Mouse (Mus musculus) ES-Bruce4 (cell line): ENCODE measurements at regions not wholly inside any gene's neighbourhood (a gene's known extent, or its start where the extent isn't known, plus 50 kb on each side); places are given as distances from the start of the nearest gene placed in this dataset.

Experiments
- H3K27ac ChIP-seq: 2 replicates; pipeline ENCODE4 v1.5.1; 2012; ENCODE audit warnings: low read length, inconsistent platforms; ENCODE audit not compliant: insufficient read depth
- H3K27me3 ChIP-seq: 2 replicates; pipeline ENCODE4 v1.6.1; 2012; ENCODE audit warnings: mild to moderate bottlenecking, low read length, inconsistent platforms; ENCODE audit not compliant: control insufficient read depth, poor library complexity, insufficient read depth, severe bottlenecking
- H3K36me3 ChIP-seq: 2 replicates; pipeline ENCODE4 v1.6.1; 2012; ENCODE audit warnings: inconsistent platforms, mild to moderate bottlenecking, low read length, moderate library complexity; ENCODE audit not compliant: control insufficient read depth, poor library complexity, insufficient read depth, severe bottlenecking
- H3K4me1 ChIP-seq: one replicate; pipeline ENCODE4 v1.8.1; 2011; ENCODE audit warnings: low read length; ENCODE audit not compliant: control insufficient read depth, insufficient read depth
- H3K4me3 ChIP-seq: 2 replicates; pipeline ENCODE4 v1.5.1; 2011; ENCODE audit warnings: low read depth, mild to moderate bottlenecking, low read length
- H3K9ac ChIP-seq: 2 replicates; pipeline ENCODE4 v1.6.1; 2012; ENCODE audit warnings: low read depth, mild to moderate bottlenecking, inconsistent platforms; ENCODE audit not compliant: poor library complexity, severe bottlenecking
- H3K9me3 ChIP-seq: replicated peaks from 2 replicates; pipeline ENCODE4 v1.6.1; 2012; ENCODE audit warnings: mild to moderate bottlenecking, low read length, inconsistent platforms; ENCODE audit not compliant: control insufficient read depth, poor library complexity, insufficient read depth, severe bottlenecking
- CTCF ChIP-seq: IDR thresholded peaks from one replicate; pipeline ENCODE4 v1.8.1; 2011; ENCODE audit warnings: low read depth, low read length
- EP300 ChIP-seq: IDR thresholded peaks from 2 replicates; pipeline ENCODE4 v1.6.1; 2011; ENCODE audit warnings: low read depth, low read length; ENCODE audit not compliant: insufficient read depth
- POLR2A ChIP-seq: IDR thresholded peaks from one replicate; pipeline ENCODE4 v1.8.1; 2011; ENCODE audit warnings: low read length; ENCODE audit not compliant: insufficient read depth

DNA sequence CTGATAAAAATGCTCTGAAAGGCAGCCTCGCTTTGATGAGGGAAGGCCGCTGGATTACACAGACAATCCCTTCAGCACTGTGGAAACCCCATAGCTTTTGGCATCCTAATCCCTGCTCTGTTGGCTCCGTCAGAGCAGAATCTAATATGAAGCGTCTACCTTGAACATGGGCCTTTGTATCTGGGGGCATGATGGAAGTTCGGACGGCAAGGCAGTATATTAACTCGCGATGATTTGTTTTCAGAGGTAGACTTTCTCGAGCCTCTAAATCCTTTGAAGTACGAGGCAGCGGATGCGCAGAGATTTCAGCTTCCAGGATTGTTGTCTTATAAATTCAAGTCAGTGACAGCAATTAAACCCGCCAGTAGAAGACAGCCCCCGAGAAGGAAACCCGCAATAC is 316.8 kb upstream of the 3110018I06Rik start:
- no peak for TF ChIP-seq EP300
- TF ChIP-seq POLR2A: no peak
- no peak for TF ChIP-seq CTCF
- Histone ChIP-seq H3K4me1 (no peaks in the 10 kb centered on the region), H3K9ac (no peak overlapping the region), H3K36me3 (no peaks in the 10 kb centered on the region), H3K27me3 (no peaks in the 10 kb centered on the region), H3K9me3 (no peaks in the 10 kb centered on the region), H3K4me3 (no peak overlapping the region), H3K27ac (no peak overlapping the region)

GRCm38 (mm10) chr12:107178676-107179075 is 309.8 kb upstream of the 3110018I06Rik start:
- Histone ChIP-seq H3K9ac (no peak overlapping the region), H3K36me3 (no peaks in the 10 kb centered on the region), H3K27me3 (no peaks in the 10 kb centered on the region), H3K4me1 (no peaks in the 10 kb centered on the region), H3K4me3 (no peak overlapping the region), H3K27ac (no peak overlapping the region), H3K9me3 (no peaks in the 10 kb centered on the region)
- no peak for TF ChIP-seq CTCF
- TF ChIP-seq EP300: no peak
- no peak for TF ChIP-seq POLR2A

- Histone ChIP-seq H3K27me3 (no peaks in the 10 kb centered on the region), H3K9ac (no peak overlapping the region), H3K4me3 (no peak overlapping the region), H3K4me1 (no peaks in the 10 kb centered on the region), H3K36me3 (no peaks in the 10 kb centered on the region), H3K9me3 (no peaks in the 10 kb centered on the region), H3K27ac (no peak overlapping the region)
- TF ChIP-seq CTCF: no peak
- TF ChIP-seq POLR2A: no peak
- no peak for TF ChIP-seq EP300
Observed at GRCm38 (mm10) chr12:107180501-107180900, 307.9 kb upstream of the 3110018I06Rik start.

- Histone ChIP-seq H3K4me1 (no peaks in the 10 kb centered on the region), H3K36me3 (no peaks in the 10 kb centered on the region), H3K9me3 (no peaks in the 10 kb centered on the region), H3K9ac (no peak overlapping the region), H3K4me3 (no peak overlapping the region), H3K27me3 (no peaks in the 10 kb centered on the region), H3K27ac (no peak overlapping the region)
- TF ChIP-seq POLR2A: no peak
- no peak for TF ChIP-seq EP300
- TF ChIP-seq CTCF: no peak
Observed at GRCm38 (mm10) chr12:107181291-107181690, 307.1 kb upstream of the 3110018I06Rik start.

DNA sequence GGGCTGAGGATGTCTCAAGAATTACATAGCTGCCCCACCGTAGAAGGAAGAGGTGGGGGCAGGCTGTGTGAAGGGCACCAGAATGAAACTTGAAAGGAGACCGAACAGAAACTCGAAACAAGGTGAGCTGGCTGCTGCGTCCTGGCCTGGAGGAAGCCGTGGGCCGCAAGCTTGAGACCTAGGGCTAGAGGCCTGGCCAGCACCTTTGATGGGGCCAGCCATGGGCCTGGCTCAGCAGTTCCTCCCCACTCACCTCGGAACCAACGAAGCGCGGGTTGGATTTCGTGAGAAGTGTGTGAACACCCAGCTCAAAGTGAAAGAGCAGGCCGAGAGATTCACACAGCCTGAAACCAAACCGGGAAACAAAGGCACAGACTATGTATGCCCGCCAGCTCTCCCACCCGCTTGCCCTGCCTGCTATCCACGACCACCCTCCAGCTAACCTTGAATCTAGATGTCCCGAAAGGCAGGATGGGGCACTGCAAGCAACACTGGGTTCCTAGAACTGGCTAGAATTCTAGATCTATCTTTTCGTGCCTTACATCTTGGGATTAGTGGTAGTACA is 306.3 kb upstream of the 3110018I06Rik start:
- Histone ChIP-seq H3K4me1 (no peaks in the 10 kb centered on the region), H3K36me3 (no peaks in the 10 kb centered on the region), H3K9ac (no peak overlapping the region), H3K27me3 (no peaks in the 10 kb centered on the region), H3K4me3 (no peak overlapping the region), H3K9me3 (no peaks in the 10 kb centered on the region), H3K27ac (no peak overlapping the region)
- no peak for TF ChIP-seq POLR2A
- TF ChIP-seq EP300: no peak
- no peak for TF ChIP-seq CTCF

DNA sequence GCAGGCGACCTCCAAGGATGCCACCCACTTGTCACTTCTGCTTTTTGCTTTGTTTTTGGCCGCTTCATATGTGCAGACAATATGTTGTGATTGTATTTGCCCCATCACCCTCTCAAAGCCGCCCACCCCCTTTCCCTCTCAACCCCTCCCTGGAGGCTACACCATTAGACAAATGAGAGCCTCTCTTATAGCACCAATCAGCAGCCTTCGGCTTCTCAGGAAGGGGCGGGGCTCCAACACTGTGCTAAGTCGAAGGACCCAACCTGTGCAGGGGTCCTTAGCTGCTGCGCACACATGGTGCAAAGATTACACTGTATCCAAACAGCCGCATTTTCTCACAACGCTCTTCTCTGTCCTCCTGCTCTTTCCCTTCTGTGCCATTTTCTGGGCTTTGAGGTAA is 305.1 kb upstream of the 3110018I06Rik start:
- no peaks in the 10 kb centered on the region for H3K27me3 ChIP-seq
- no peaks in the 10 kb centered on the region for H3K36me3 ChIP-seq
- no peak for TF ChIP-seq EP300
- TF ChIP-seq POLR2A: no peak
- TF ChIP-seq CTCF: no peak
- H3K4me3 ChIP-seq: no peak overlapping the region
- H3K4me1 ChIP-seq: no peaks in the 10 kb centered on the region
- H3K9me3 ChIP-seq: no peaks in the 10 kb centered on the region
- H3K27ac ChIP-seq: no peak overlapping the region
- no peak overlapping the region for H3K9ac ChIP-seq
